Mouse (Mus musculus) heart, adult 2 months (tissue): ENCODE measurements around the gene Echdc2.

Source experiments
- CTCF ChIP-seq: fragments of 200-600 bp; IDR thresholded peaks from 2 replicates; pipeline ENCODE4 v1.8.1; 2022; ENCODE audit warnings: antibody characterized with exemption, mild to moderate bottlenecking, moderate library complexity
- EP300 ChIP-seq: fragments of 200-500 bp; IDR thresholded peaks from 2 replicates; pipeline ENCODE4 v1.6.1; 2011; ENCODE audit warnings: low read depth, low read length, control low read depth; ENCODE audit not compliant: insufficient read depth
- POLR2A ChIP-seq: fragments of 200-500 bp; IDR thresholded peaks from 2 replicates; pipeline ENCODE4 v1.6.1; 2011; ENCODE audit warnings: mild to moderate bottlenecking, low read depth, low read length, control low read depth; ENCODE audit not compliant: insufficient read depth

DNA sequence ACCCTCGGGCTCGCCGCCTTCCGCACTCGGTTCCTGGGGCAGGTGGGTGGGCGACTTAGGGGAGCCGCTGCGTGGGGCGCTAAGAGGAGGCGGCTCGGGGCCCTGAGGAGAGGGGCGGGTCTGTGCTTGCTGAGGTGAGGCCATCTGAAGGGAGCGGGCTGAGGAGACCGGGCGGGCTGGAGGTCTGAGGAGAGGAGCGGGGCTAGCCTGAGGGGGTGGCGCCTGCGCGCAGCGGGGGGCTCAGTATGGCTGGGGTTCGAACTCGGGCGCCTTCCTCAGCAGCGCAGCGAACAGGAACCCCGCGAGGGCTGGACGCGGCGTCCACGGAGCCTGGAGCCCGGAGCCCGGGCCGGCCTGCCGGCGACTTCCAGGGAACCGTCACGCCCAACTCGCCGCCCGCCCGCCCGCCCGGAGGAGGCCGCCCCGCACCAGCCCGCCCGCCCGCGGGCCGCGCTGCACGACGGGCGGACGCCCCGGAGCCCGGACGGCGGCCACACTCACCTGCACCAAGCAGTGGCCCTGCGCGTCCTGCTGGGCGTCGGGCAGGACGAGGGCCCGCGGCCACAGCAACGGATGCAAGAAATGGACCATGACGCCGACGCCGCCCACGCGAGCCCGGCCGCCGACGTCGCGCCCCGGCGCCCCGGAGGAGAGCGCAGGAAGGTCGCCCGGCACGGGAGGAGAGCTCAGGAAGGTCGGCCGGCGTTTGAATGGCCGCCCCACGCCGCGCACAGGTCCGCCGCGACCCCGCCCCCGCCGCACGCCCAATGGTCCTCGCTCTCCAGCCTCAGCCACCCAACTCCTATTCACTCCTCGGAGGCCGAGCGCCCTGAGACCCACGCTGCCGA, 52.3 kb downstream of the Echdc2 start, which contains the start of gene Zyg11a:
- TF ChIP-seq EP300 (no peak), CTCF (no peak), POLR2A (no peak)
